Mouse (Mus musculus): ENCODE data around the gene Phtf1.

The Phtf1 gene

DNA sequence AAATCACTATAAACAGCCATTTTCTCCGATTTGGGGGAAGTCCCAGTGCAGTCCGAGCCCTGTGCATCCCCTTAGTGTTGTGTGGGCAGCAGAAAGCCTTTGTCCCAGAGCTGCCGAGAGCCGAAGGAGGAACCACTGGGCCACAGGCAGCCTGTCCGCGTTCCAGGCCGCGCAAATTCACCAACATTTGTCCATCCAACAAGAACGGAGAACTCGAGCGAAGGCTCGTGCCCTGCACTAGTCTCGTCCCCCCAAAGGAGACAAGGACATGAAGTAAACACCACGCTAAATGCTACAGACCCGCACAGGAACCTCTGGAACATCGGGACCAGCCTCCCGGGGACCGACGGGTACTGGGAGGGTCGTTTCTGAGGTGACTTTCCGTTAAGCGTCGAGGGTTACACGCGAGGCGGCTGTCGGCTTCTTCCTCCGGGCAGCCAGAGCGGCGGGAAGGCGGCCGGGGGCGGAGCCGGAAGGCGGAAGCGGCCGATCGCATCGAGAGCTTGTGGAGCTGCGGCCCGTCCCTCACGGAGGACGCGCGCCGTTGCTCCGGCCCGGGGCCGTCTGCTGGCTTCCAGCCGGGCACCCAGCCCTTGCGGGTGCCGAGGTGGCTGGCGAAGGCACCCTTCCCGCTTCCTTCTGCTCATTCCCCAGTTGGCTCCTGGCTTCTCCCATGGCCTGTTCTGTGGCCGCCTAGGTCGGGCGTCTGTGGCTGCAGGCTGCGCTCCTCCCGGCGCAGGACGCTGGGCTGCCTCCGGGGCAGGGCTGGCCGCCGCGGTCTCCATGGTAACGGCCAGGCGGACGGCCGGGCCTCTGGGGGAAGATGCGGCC is at the start of gene Phtf1:
Gene Phtf1, plus strand, starts transcription at position 250 of the 831 bp plus-strand sequence.
- peak; percentile 83 for DNase-seq (ENCODE audit: low spot score)

DNA sequence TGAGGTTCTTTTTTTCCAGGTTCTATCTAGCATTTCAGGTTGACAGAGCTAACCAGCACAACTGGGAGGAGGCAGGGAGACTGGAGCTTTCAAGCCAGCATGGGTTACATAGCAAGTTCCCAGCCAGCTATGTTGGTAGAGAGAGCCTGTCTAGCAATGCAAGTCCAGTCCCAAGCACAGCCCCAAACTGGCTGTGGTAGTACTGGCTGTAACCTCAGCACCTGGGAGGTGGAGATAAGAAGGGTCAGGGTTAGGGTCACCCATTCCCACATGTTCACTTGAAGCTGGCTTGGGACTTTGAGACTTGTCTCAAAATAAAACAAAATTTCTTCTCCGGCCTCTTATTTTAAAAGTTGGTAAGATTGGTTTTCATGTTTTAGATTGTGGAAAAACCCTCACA is 47.8 kb upstream of the Phtf1 start:
- DNase-seq (ENCODE audit: low spot score) = no peak

DNA sequence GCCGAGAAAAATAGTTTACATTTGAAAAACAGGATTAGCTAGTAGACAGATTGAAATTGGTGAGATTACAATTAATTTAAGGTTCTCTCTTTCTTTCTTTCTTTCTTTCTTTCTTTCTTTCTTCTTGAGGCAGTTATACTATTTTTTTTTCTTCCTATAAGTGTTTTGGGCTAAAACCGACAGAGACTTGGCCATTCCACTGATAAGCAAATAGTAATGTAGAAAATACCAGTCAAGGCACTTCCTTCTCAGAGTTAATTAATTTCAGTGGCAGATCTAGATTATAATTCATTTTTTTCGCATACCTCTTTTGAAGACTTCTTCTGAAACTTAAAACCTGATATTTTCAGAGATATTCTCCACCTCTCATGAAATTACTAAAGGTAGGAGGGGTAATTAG is 42.6 kb upstream of the Phtf1 start:
- no peak for DNase-seq (ENCODE audit: low spot score)

DNA sequence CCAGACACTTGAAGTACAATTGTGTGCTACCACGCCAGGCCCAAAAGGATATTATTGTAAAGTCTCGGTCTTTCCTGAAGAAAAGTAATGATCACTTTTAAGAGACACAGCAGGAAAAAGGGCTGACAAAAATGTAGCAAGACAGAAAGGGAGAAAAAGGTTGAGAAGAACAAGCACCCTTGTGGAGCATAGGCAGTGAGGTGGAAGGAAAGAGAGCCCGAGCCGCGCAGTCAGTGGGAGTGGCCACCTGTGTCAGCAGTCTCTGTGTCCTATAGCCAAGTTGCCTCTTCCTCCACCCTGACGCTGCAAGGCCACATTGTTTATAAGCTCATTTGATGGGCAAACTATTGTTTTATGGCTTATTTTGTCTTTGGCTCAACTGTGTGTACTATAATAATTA is 40.4 kb upstream of the Phtf1 start:
- DNase-seq (ENCODE audit: low spot score) = peak; percentile 24

- DNase-seq (ENCODE audit: low spot score) = no peak
Observed at GRCm38 (mm10) chr3:103944794-103945562, 22.9 kb upstream of the Phtf1 start.

- no peak for DNase-seq (ENCODE audit: low spot score)
Observed at GRCm38 (mm10) chr3:103948666-103949065, 19.2 kb upstream of the Phtf1 start.

DNA sequence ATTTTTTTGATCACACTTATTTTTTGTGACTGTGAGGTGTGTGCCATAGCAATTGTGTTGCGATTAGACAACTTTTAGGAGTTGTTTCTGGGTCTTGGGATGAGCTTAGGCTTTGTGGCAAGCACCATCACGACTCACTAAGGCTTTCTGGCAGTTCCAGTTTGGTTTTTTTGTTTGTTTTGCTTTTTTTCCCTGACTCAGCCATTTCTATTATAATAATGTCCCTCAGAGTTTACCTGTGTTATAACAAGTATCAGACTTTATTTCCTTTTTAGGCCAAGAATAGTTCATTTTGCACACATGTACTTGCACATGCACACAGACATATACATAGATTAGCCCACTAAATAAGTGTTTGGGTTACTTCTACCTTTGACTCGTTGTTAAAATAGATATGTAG is 7.3 kb upstream of the Phtf1 start:
- DNase-seq (ENCODE audit: low spot score) = no peak

- DNase-seq (ENCODE audit: low spot score) = no peak
Observed at GRCm38 (mm10) chr3:103967231-103967630, 679 bp upstream of the Phtf1 start.

DNA sequence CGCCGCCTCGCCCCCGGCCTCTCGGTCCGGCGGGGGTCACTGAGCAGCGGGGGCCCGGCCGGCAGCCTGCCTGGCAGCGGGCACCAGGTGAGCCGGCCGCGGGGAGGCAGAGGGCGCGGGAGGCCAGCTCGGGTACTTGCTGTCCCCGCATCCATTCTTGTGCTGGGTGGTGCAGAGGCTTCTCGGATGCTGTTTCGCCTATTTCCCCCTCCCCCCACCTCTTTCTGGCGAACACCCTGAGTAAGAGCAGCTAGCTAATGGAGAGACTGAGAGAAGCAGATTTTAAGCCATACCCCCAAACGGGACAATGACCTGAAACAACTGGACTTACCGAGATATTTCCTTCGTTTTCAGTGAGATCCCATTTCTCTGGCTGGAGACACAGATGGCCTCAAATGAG is 791 bp downstream of the Phtf1 start:
- peak; percentile 8 for DNase-seq (ENCODE audit: low spot score)

- no peak for DNase-seq (ENCODE audit: low spot score)
Observed at GRCm38 (mm10) chr3:103971157-103971556, 3.2 kb downstream of the Phtf1 start.

DNA sequence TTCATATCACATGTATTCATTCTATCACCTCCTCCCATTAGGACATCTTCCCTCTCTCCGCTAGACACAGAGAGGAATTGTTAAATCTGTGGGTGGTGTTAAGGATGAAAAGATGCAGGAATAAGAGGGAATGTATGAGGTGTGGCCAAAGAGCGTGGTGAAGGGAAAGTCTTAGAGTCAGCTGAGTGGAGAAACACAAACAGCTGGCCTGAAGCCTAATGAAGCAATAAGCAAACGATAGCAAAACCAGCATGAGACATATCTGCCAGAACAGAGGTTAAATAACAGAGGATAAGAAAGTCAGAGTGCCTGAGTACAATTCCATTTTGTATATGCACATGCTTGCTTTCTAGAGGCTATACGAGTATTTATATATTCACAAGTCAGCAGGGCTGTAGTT is 16.6 kb downstream of the Phtf1 start:
- no peak for DNase-seq (ENCODE audit: low spot score)

- DNase-seq (ENCODE audit: low spot score) = no peak
Observed at GRCm38 (mm10) chr3:103985194-103985593, 17.3 kb downstream of the Phtf1 start.

DNA sequence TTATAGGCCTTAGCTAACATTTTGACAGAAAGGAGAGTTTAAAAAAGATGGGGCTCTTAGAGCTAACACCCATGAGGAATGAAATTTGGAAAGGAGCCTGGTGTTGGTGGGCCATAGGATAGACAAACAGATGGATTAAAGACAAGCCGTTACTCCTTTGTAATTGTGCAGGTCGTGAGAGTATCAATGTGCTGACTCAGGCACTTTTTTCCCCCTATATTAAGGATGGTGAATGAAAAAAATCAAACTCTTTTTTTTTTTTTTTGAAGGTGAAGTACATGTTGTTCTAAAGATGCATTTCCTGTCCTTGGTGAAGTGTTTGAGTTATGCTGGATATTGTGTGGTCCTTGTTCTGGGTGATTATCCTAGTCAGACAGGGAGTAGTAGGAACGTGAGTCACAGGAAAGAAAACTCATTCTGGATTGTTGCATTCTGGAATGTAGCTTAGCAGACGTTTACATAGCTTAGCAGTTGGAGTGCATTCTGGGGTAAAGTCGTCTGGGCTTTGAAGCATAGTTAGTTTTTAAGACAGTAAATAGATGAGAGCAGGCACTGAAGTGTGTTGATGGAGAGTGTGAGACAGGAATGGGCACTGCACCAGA is 20.0 kb downstream of the Phtf1 start:
- no peak for DNase-seq (ENCODE audit: low spot score)

DNA sequence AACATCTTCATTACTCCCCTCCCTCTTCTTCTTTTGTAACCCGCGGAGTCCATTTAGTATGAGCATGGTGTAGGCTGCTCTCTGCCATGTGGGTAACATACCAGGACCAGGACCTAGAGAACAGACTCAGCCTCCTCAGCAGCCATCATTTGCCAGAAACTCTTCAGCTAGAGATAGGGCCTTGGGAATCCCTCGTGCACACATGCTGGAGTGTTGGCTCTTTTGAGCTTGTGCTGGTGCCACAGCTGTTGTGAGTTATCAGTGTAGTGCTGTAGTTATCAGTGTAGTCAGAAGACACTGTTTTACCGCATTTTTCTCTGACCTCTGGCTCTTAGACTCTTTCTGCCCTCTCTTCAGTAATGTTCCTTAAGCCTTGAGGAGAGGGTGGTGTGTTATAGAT is 21.4 kb downstream of the Phtf1 start:
- DNase-seq (ENCODE audit: low spot score) = no peak

DNA sequence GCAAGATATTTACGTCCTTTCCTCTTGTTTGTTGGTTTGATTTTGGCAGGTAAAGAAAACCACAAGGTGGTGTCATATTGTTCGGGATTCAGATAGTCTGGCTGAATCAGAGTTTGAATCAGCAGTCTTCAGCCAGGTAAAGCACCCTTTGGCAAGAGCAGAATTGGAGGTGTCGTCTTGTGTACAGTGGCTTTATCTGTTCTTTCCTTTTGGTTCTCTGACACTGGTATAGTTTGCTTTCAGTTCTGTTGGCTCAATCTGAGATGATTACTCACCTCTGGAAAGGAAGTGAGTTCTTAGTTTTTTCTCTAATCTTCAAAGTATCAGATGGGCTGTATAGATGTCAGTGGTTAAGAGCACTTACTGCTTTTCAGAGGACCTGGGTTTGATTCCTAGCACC is 23.4 kb downstream of the Phtf1 start:
- no peak for DNase-seq (ENCODE audit: low spot score)

DNA sequence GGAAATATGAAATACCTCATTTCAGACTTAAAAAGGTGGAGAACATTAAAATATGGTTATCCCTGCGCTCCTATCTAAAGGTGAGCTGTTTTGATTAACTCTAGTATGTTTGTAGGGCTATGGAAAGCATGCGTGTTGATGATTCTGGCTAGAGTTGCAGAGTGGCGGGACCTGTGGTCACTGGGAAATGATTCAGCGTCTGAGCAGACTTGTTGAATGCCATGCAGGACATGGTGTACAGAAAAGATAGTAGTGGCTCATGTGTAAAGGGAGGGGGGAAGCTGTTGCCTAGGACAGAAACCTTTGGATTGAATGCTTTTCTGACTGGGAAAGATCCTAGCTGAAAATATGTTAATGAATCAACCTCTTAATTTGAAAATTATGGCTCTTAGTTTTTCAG is 30.8 kb downstream of the Phtf1 start:
- no peak for DNase-seq (ENCODE audit: low spot score)

GRCm38 (mm10) chr3:104006896-104007466 is 39.1 kb downstream of the Phtf1 start:
- no peak for DNase-seq (ENCODE audit: low spot score)

DNA sequence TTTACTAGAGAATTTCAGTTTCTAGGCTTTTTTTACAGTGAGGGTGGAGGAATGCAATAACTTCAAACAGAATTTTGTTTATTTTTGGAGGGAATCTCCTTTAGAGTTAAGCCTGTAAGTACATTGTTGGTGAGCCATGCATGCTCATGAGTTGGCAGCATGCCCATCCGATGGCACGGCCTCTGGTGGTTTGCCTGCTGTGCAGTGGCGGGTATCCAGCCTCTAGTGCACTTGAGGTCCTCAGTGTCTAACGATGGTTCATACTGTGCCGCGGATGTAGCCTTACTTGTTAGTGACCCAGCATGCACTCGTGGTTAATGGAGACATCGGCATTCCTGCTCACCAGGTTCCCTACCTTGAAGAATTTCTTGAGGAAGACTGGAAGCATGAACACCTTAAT is 39.6 kb downstream of the Phtf1 start:
- peak; percentile 22 for DNase-seq (ENCODE audit: low spot score)

DNA sequence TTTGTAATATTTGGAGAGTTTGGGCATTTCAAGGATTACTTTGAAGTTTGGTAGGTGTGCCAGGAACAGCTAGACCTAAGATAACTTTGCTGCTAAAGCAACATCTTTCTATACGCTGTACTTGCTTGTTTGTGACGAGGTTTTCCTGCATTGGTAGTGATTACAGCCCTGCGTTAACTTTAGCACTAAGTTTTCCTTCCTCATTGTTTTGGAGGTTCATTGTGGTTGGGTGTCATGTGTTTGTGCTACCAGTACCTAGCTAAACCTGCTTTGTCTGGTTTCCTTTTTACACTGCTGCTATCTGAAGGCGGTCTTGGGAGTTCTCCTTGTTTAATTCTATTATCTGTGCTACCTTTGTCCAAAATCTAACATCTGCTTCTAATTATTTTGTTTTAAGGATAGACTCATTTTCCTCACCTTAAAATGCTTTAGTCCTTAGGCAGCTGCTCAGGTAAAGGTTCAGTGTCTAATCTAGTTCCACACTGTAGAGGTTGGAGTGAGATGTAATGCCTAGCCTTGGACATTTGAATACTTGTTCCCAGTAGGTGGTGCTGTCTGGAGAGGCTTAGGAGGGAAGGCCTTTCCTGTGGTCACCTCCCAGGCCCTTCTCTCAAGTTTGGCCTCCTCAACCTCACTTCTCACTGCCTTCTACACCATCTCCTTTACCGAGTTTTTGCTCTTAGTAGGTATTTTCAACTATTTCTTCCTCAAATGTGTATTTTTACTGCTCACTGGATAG is 42.2 kb downstream of the Phtf1 start:
- no peak for DNase-seq (ENCODE audit: low spot score)

DNA sequence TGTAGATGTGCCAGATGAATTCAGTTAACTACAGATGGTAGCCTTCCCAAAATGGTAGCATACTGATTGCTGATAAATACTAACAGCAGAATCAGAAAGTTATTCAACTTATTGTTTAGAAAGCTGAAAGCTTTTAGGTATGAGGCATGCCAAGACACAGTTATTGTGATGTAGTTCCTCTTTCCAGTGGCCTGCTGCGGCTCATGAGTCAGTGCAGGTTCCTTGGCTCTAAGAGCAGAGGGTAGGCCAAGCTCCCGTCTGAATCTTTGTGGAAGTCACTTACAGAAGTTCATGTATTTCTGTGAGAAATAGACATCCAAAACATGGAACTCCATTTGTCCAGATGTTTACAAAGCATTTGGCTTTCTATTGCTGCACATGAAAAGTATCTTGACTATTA is 44.1 kb downstream of the Phtf1 start:
- DNase-seq (ENCODE audit: low spot score) = no peak

GRCm38 (mm10) chr3:104017931-104018330 is 50.0 kb downstream of the Phtf1 start:
- no peak for DNase-seq (ENCODE audit: low spot score)

DNA sequence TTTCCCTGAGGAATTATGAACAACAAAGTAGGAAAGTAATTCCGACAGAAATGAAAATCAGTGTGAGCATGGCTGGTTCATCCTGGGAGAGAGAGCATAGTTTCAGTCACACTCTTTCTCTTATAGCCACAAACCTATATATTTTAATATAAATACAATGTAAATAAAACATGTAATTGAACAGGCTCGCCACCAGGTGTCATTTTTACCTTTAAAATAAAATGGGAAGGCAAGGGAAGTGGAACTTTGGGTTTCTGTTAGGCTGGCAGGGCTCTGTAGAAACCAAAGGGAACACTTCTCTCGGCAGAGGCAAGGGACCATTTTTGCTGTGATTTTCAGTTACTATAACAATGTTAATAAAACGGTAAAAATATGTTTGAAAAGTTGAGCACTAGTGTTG is 51.5 kb downstream of the Phtf1 start:
- DNase-seq (ENCODE audit: low spot score) = no peak

Data from lung, postnatal 25 days (tissue).